Mouse (Mus musculus) C2C12 (cell line): Measurements from ENCODE around the gene Mars2. TPM values are rescaled to one million over a fixed set of nuclear protein-coding genes. Genes with fewer than 3 reads are reported as not detected.
A peak's percentile ranks its signal among the peaks of the same experiment; 100 is the strongest.

Source experiments
- H3K27me3 ChIP-seq: one replicate; pipeline ENCODE4 v1.6.1; 2011; ENCODE audit not compliant: control insufficient read depth, insufficient read depth, insufficient read length
- H3K36me3 ChIP-seq: one replicate; pipeline ENCODE4 v1.6.1; 2011; ENCODE audit not compliant: control insufficient read depth, insufficient read depth
- H3K4me3 ChIP-seq: one replicate; pipeline ENCODE4 v1.5.1; 2011; ENCODE audit warnings: mild to moderate bottlenecking, control low read depth; ENCODE audit not compliant: poor library complexity, insufficient read depth, severe bottlenecking
- H3K79me2 ChIP-seq: one replicate; pipeline ENCODE4 v1.6.1; 2011; ENCODE audit not compliant: control insufficient read depth, insufficient read depth
- H3K79me3 ChIP-seq: one replicate; pipeline ENCODE4 v1.6.1; 2011; ENCODE audit warnings: low read depth, control low read depth
- H3ac ChIP-seq: one replicate; pipeline ENCODE3; 2011; ENCODE audit warnings: low read depth; ENCODE audit not compliant: control insufficient read depth, insufficient read length
- CEBPB ChIP-seq: IDR thresholded peaks from one replicate; pipeline ENCODE4 v1.6.1; 2011; ENCODE audit warnings: low read depth, mild to moderate bottlenecking, control low read depth, moderate library complexity
- CTCF ChIP-seq: IDR thresholded peaks from one replicate; pipeline ENCODE4 v1.5.1; 2011; ENCODE audit not compliant: control insufficient read depth, insufficient read depth, insufficient read length
- FOSL1 ChIP-seq: IDR thresholded peaks from one replicate; pipeline ENCODE4 v1.8.0; 2011; ENCODE audit warnings: mild to moderate bottlenecking, low read length; ENCODE audit not compliant: poor library complexity, insufficient read depth, severe bottlenecking
- MAX ChIP-seq: IDR thresholded peaks from one replicate; pipeline ENCODE4 v1.6.1; 2011; ENCODE audit warnings: mild to moderate bottlenecking, control low read depth
- MYOD1 ChIP-seq: IDR thresholded peaks from one replicate; pipeline ENCODE4 v1.6.1; 2011; ENCODE audit warnings: low read depth; ENCODE audit not compliant: control insufficient read depth, insufficient read length
- MYOG ChIP-seq: IDR thresholded peaks from one replicate; pipeline ENCODE4 v1.6.1; 2011; ENCODE audit not compliant: control insufficient read depth, insufficient read length; ENCODE audit errors: extremely low read depth
- USF1 ChIP-seq: IDR thresholded peaks from one replicate; pipeline ENCODE4 v1.6.1; 2011; ENCODE audit warnings: low read depth, mild to moderate bottlenecking, control low read depth, moderate library complexity
- long read RNA-seq, 2 experiments: library from polyadenylated mRNA; unstranded; transcript quantifications; one replicate each; pipeline ENCODE4 v2.0.0; 2019 to 2020
- polyA plus RNA-seq: library from polyadenylated mRNA; unstranded; fragments of >200 nt; fragmentation: generic; extraction: Trizol; gene quantifications from one replicate; pipeline ENCODE4 v1.2.1, GENCODE M21; 2012; ENCODE audit warnings: missing spikeins

Mars2 gene
- polyA plus RNA-seq: 1.8 TPM
- long read RNA-seq, experiment 1, full-length matches to known transcripts: 5 of 5 reads
- long read RNA-seq, experiment 1, partial matches to known transcripts: 0 of 5 reads
- long read RNA-seq, experiment 1, other reads (novel, unspliced or antisense): 0 of 5 reads
- long read RNA-seq, experiment 2, full-length matches to known transcripts: 35 of 37 reads
- long read RNA-seq, experiment 2, partial matches to known transcripts: 0 of 37 reads
- long read RNA-seq, experiment 2, other reads (novel, unspliced or antisense): 2 of 37 reads

GRCm38 (mm10) chr1:55236890-55237642 is at the start of gene Mars2:
Mars2 (plus strand) TSS chr1:55237177.
- Histone ChIP-seq H3ac (peak within 1 kb of the TSS; percentile 76), H3K79me2 (peaks cover 50% of the 10 kb centered on the region), H3K36me3 (peaks cover 19% of the 10 kb centered on the region), H3K4me3 (peak within 1 kb of the TSS; percentile 79), H3K27me3 (no peaks in the 10 kb centered on the region), H3K79me3 (peaks cover 46% of the 10 kb centered on the region)
- TF ChIP-seq CTCF (no peak), MAX (peak; percentile 76)

- Histone ChIP-seq H3K79me2 (no peaks in the 10 kb centered on the region), H3K27me3 (no peaks in the 10 kb centered on the region), H3K36me3 (no peaks in the 10 kb centered on the region), H3ac (no peak overlapping the region), H3K4me3 (no peak overlapping the region), H3K79me3 (no peaks in the 10 kb centered on the region)
- TF ChIP-seq MYOG (no peak), USF1 (no peak), CEBPB (no peak), MAX (no peak), FOSL1 (no peak), CTCF (no peak), MYOD1 (no peak)
These were observed 45.0 kb upstream of the Mars2 start for GRCm38 (mm10) chr1:55192015-55192414.

- no peaks in the 10 kb centered on the region for H3K36me3 ChIP-seq
- peak; percentile 47 for TF ChIP-seq CTCF
- TF ChIP-seq MYOD1: no peak
These were observed 44.2 kb upstream of the Mars2 start for GRCm38 (mm10) chr1:55192824-55193223.

GRCm38 (mm10) chr1:55193316-55193715 is 43.7 kb upstream of the Mars2 start:
- no peak overlapping the region for H3ac ChIP-seq
- H3K36me3 ChIP-seq: no peaks in the 10 kb centered on the region
- TF ChIP-seq MYOG (no peak), MAX (no peak), USF1 (no peak), MYOD1 (no peak), CEBPB (no peak), FOSL1 (no peak), CTCF (no peak)
- H3K27me3 ChIP-seq: no peaks in the 10 kb centered on the region
- no peaks in the 10 kb centered on the region for H3K79me2 ChIP-seq
- H3K79me3 ChIP-seq: no peaks in the 10 kb centered on the region
- H3K4me3 ChIP-seq: no peak overlapping the region

More at GRCm38 (mm10) chr1:55192824-55193223, 44.2 kb upstream of the Mars2 start:
- no peak overlapping the region for H3K4me3 ChIP-seq
- no peak overlapping the region for H3ac ChIP-seq
- H3K79me2 ChIP-seq: no peaks in the 10 kb centered on the region
- no peaks in the 10 kb centered on the region for H3K79me3 ChIP-seq
- no peaks in the 10 kb centered on the region for H3K27me3 ChIP-seq

- H3K36me3 ChIP-seq: no peaks in the 10 kb centered on the region
- no peak for TF ChIP-seq CEBPB
- TF ChIP-seq USF1: no peak
- TF ChIP-seq CTCF: no peak
- no peak for TF ChIP-seq MYOG
- TF ChIP-seq MYOD1: no peak
- TF ChIP-seq FOSL1: no peak
- TF ChIP-seq MAX: no peak
These were observed 42.7 kb upstream of the Mars2 start for GRCm38 (mm10) chr1:55194064-55194915.

DNA sequence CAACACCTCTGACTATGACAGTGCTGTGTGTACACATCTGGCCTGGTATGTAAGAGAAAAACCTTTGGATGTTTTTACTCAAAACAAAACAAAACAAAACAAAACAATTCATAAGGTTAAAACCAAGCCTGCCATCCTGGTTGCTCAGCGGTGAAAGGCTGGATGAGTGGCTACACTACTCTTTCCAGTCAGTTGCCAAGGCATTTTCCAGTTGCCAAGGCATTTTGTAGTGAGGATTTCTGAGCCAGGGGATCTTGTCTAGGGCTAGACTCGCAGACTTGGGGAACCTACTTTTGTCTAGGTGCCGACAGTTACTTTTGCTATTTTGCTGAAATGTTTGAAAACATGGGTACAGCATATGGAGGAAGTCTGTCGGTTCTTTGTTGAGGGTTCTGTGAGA is 42.0 kb upstream of the Mars2 start:
- Histone ChIP-seq H3K79me2 (no peaks in the 10 kb centered on the region), H3K36me3 (no peaks in the 10 kb centered on the region), H3ac (no peak overlapping the region), H3K4me3 (no peak overlapping the region), H3K27me3 (no peaks in the 10 kb centered on the region), H3K79me3 (no peaks in the 10 kb centered on the region)
- TF ChIP-seq MYOG: no peak
- no peak for TF ChIP-seq FOSL1
- TF ChIP-seq MAX: no peak
- no peak for TF ChIP-seq USF1
- no peak for TF ChIP-seq CTCF
- TF ChIP-seq CEBPB: no peak
- no peak for TF ChIP-seq MYOD1

More at GRCm38 (mm10) chr1:55194064-55194915, 42.7 kb upstream of the Mars2 start:
- Histone ChIP-seq H3K79me3 (no peaks in the 10 kb centered on the region), H3ac (no peak overlapping the region), H3K79me2 (no peaks in the 10 kb centered on the region), H3K27me3 (no peaks in the 10 kb centered on the region), H3K4me3 (no peak overlapping the region)
